Mouse (Mus musculus) myocyte (in vitro differentiated cells): ENCODE measurements around the gene Astn1. TPM values are rescaled to one million over a fixed set of nuclear protein-coding genes. Genes with fewer than 3 reads are reported as not detected.

ENCODE experiments used
- H3K27me3 ChIP-seq: one replicate; pipeline ENCODE4 v1.6.1; 2011; ENCODE audit not compliant: control insufficient read depth, insufficient read depth, insufficient read length
- H3K36me3 ChIP-seq: one replicate; pipeline ENCODE4 v1.6.1; 2011; ENCODE audit not compliant: control insufficient read depth, insufficient read depth
- H3K4me2 ChIP-seq: one replicate; pipeline ENCODE4 v1.6.1; 2011; ENCODE audit warnings: low read depth, control low read depth
- H3K4me3 ChIP-seq: one replicate; pipeline ENCODE4 v1.5.1; 2011; ENCODE audit warnings: mild to moderate bottlenecking, control low read depth, moderate library complexity
- H3K79me2 ChIP-seq: one replicate; pipeline ENCODE4 v1.6.1; 2011; ENCODE audit not compliant: control insufficient read depth, insufficient read depth
- H3ac ChIP-seq: one replicate; pipeline ENCODE4 v1.6.1; 2011; ENCODE audit not compliant: control insufficient read depth, insufficient read length
- CEBPB ChIP-seq: IDR thresholded peaks from 2 replicates; pipeline ENCODE4 v1.6.1; 2011; ENCODE audit warnings: mild to moderate bottlenecking, moderate library complexity; ENCODE audit not compliant: poor library complexity, insufficient read depth, severe bottlenecking
- E2F4 ChIP-seq: IDR thresholded peaks from one replicate; pipeline ENCODE4 v1.6.1; 2011; ENCODE audit warnings: mild to moderate bottlenecking, control low read depth, moderate library complexity; ENCODE audit not compliant: insufficient read depth
- MAX ChIP-seq: IDR thresholded peaks from one replicate; pipeline ENCODE4 v1.6.1; 2011; ENCODE audit warnings: low read depth, mild to moderate bottlenecking, control low read depth
- MYOD1 ChIP-seq, 3 experiments: IDR thresholded peaks; one replicate each; pipeline ENCODE4 v1.6.1; 2011; ENCODE audit warnings: control low read depth in 2 of 3, low read depth in 2 of 3, mild to moderate bottlenecking in 2 of 3, moderate library complexity in 1 of 3; ENCODE audit not compliant: insufficient read length in 2 of 3, control insufficient read depth in 1 of 3
- MYOG ChIP-seq, 3 experiments: IDR thresholded peaks; one replicate each; pipeline ENCODE4 v1.6.1; 2011; ENCODE audit warnings: control low read depth in 2 of 3, low read depth in 2 of 3, mild to moderate bottlenecking in 2 of 3; ENCODE audit not compliant: insufficient read length in 2 of 3, control insufficient read depth in 1 of 3, insufficient read depth in 1 of 3
- POLR2A ChIP-seq: IDR thresholded peaks from one replicate; pipeline ENCODE4 v1.6.1; 2011; ENCODE audit warnings: low read depth, mild to moderate bottlenecking, control low read depth, moderate library complexity; ENCODE audit not compliant: insufficient read length
- POLR2AphosphoS2 ChIP-seq: IDR thresholded peaks from one replicate; pipeline ENCODE4 v1.6.1; 2011; ENCODE audit warnings: low read depth, control low read depth; ENCODE audit not compliant: insufficient read length
- REST ChIP-seq: IDR thresholded peaks from one replicate; pipeline ENCODE4 v1.6.1; 2011; ENCODE audit warnings: mild to moderate bottlenecking, control low read depth, moderate library complexity; ENCODE audit not compliant: insufficient read depth, insufficient read length
- SRF ChIP-seq: IDR thresholded peaks from one replicate; pipeline ENCODE4 v1.6.1; 2011; ENCODE audit warnings: low read depth; ENCODE audit not compliant: control insufficient read depth, insufficient read length
- TCF12 ChIP-seq: IDR thresholded peaks from one replicate; pipeline ENCODE4 v1.6.1; 2011; ENCODE audit warnings: mild to moderate bottlenecking, control low read depth; ENCODE audit not compliant: poor library complexity, insufficient read depth, severe bottlenecking
- TCF3 ChIP-seq: IDR thresholded peaks from one replicate; pipeline ENCODE4 v1.6.1; 2011; ENCODE audit warnings: low read depth, control low read depth; ENCODE audit not compliant: insufficient read length
- USF1 ChIP-seq: IDR thresholded peaks from one replicate; pipeline ENCODE4 v1.6.1; 2011; ENCODE audit warnings: low read depth, mild to moderate bottlenecking, control low read depth, moderate library complexity
- polyA plus RNA-seq: library from polyadenylated mRNA; unstranded; fragments of >200 nt; fragmentation: generic; extraction: Trizol; gene quantifications from one replicate; pipeline ENCODE4 v1.2.1, GENCODE M21; 2012; ENCODE audit warnings: missing spikeins

Astn1 gene
- polyA plus RNA-seq, 1 experiment, result not detected

GRCm38 (mm10) chr1:158604149-158604548, 242.1 kb downstream of the Astn1 start:
- TF ChIP-seq POLR2AphosphoS2 (no peak), E2F4 (no peak), MYOD1 (IDR thresholded peaks at IDR 0.05; ENCODE audit: control insufficient read depth in 1 of 3, insufficient read length in 2 of 3, low read depth in 2 of 3) (no peak), MYOG (IDR thresholded peaks at IDR 0.05; ENCODE audit: control insufficient read depth in 1 of 3, insufficient read depth in 1 of 3, insufficient read length in 2 of 3, low read depth in 2 of 3) (no peak), USF1 (no peak), TCF3 (no peak), CEBPB (no peak), TCF12 (no peak), SRF (no peak), REST (no peak), POLR2A (no peak), MAX (no peak)
- Histone ChIP-seq H3K4me3 (no peak overlapping the region), H3K36me3 (no peaks in the 10 kb centered on the region), H3ac (no peak overlapping the region), H3K79me2 (no peaks in the 10 kb centered on the region), H3K4me2 (no peak overlapping the region), H3K27me3 (no peaks in the 10 kb centered on the region)

GRCm38 (mm10) chr1:158605597-158605996, 243.5 kb downstream of the Astn1 start:
- no peak for TF ChIP-seq E2F4
- Histone ChIP-seq H3K4me3 (no peak overlapping the region), H3K4me2 (peak overlapping the region; percentile 60), H3ac (no peak overlapping the region), H3K36me3 (no peaks in the 10 kb centered on the region), H3K27me3 (no peaks in the 10 kb centered on the region), H3K79me2 (no peaks in the 10 kb centered on the region)

DNA sequence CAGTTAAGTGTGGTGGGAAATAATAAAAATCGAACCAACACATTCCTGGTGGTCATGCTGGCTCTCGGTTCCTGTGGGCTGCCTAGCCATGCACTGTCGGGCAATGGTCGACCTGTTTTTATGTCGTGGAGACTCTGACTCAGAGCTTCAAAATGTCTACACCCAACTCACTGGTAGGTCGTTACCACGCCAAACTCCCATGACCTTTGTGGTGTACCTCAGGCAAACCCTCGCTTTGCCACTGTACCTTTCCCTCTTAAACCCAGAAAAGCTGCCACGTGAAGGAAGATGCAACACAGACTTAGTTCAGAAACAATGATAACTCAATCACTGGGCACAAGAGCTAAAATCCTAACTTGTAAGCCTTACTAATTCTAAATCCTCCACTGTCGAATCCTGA, 244.3 kb downstream of the Astn1 start:
- Histone ChIP-seq H3K79me2 (no peaks in the 10 kb centered on the region), H3K4me2 (peak overlapping the region; percentile 60), H3K4me3 (no peak overlapping the region), H3ac (no peak overlapping the region), H3K36me3 (no peaks in the 10 kb centered on the region), H3K27me3 (no peaks in the 10 kb centered on the region)
- TF ChIP-seq MYOG (IDR thresholded peaks at IDR 0.05; ENCODE audit: control insufficient read depth in 1 of 3, insufficient read depth in 1 of 3, insufficient read length in 2 of 3, low read depth in 2 of 3), result no peak
- TF ChIP-seq MAX, result no peak

DNA sequence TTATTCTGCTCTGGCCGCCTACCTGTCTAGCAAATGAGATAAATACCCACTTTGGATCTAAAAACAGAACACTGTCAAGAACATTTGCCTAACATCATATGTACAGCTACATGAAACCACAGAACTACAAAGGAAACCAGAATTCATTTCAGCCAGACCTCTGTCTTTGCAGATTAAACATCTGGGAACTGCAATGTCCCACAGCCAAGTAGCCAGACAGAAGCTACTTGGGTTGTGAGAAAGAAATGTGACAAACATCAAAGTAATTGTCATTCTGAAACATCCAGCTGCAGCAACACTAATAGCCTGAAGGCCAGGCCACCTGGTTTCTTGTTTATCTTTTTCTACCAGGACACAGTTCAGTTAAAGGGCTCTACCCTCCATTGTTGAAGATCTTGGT, 245.1 kb downstream of the Astn1 start:
- TF ChIP-seq REST, result no peak
- TF ChIP-seq TCF12, result no peak
- TF ChIP-seq POLR2A, result no peak
- no peak for TF ChIP-seq USF1
- no peak for TF ChIP-seq CEBPB
- no peak for TF ChIP-seq E2F4
- TF ChIP-seq POLR2AphosphoS2, result no peak
- no peak for TF ChIP-seq MAX
- TF ChIP-seq MYOG (IDR thresholded peaks at IDR 0.05; ENCODE audit: control insufficient read depth in 1 of 3, insufficient read depth in 1 of 3, insufficient read length in 2 of 3, low read depth in 2 of 3), result no peak
- no peak for TF ChIP-seq TCF3
- TF ChIP-seq MYOD1 (IDR thresholded peaks at IDR 0.05; ENCODE audit: control insufficient read depth in 1 of 3, insufficient read length in 2 of 3, low read depth in 2 of 3), result no peak
- TF ChIP-seq SRF, result no peak
- no peak overlapping the region for H3ac ChIP-seq
- H3K79me2 ChIP-seq, result no peaks in the 10 kb centered on the region
- H3K4me2 ChIP-seq, result no peak overlapping the region
- no peak overlapping the region for H3K4me3 ChIP-seq
- H3K36me3 ChIP-seq, result no peaks in the 10 kb centered on the region
- H3K27me3 ChIP-seq, result no peaks in the 10 kb centered on the region

DNA sequence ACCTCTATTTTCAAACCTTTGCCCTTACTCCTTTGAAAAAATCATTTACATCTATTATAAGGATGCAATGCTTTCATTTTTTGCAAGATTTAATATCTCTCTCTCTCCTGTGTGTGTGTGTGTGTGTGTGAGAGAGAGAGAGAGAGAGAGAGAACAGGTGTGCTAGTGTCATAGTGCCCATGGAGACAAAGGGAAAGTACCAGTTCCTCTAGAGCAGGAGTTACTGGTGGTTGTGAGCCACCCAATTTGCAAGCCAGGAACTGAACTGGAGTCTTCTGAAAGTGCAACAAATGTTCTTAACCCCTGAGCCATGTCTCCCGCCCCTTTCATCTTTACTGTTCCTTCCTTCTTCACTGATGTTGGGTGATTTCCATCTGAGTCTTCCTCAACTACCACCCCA, 253.1 kb downstream of the Astn1 start:
- no peaks in the 10 kb centered on the region for H3K79me2 ChIP-seq
- no peaks in the 10 kb centered on the region for H3K36me3 ChIP-seq
- no peaks in the 10 kb centered on the region for H3K27me3 ChIP-seq
- TF ChIP-seq MYOG (IDR thresholded peaks at IDR 0.05; ENCODE audit: control insufficient read depth in 1 of 3, insufficient read depth in 1 of 3, insufficient read length in 2 of 3, low read depth in 2 of 3) (no peak), SRF (no peak), POLR2A (no peak), TCF3 (no peak), POLR2AphosphoS2 (no peak), REST (no peak), TCF12 (no peak), USF1 (no peak), CEBPB (no peak), MAX (no peak), E2F4 (no peak), MYOD1 (IDR thresholded peaks at IDR 0.05; ENCODE audit: control insufficient read depth in 1 of 3, insufficient read length in 2 of 3, low read depth in 2 of 3) (no peak)
- no peak overlapping the region for H3K4me2 ChIP-seq
- no peak overlapping the region for H3ac ChIP-seq
- no peak overlapping the region for H3K4me3 ChIP-seq
